Mouse (Mus musculus): ENCODE results near the gene Acad9. TPM values are rescaled to one million over a fixed set of nuclear protein-coding genes. Genes with fewer than 3 reads are reported as not detected.

The Acad9 gene
- polyA plus RNA-seq, 1 experiment from 2014 or later: 81.7 TPM

DNA sequence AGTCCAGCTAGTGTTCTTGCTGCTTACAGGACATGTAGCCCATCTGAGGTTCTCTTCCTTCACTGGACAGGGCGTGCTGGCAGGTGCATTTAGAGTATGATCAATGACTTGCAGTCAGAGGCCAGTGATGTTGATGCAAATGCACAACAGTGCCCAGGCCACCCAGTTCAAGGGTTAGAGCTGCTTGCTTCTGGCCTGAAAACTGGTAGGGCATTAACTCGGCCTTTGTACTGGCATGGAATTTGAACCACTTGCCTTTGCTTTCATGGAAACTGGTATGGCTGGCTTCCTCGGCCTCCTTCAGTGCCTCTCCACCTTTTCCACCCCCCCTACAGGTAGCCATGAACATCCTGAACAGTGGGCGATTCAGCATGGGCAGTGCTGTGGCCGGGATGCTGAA lies 14.1 kb downstream of the Acad9 start:
- Histone ChIP-seq H3K4me1 (ENCODE audit: control insufficient read depth, insufficient read depth, low read length) (no peaks in the 10 kb centered on the region), H3K9me3 (replicated peaks; ENCODE audit: control insufficient read depth, low read length) (no peaks in the 10 kb centered on the region), H3K27ac (ENCODE audit: low read depth, low read length) (no peak overlapping the region), H3K36me3 (ENCODE audit: control insufficient read depth, insufficient read depth, low read length) (peaks cover 52% of the 10 kb centered on the region), H3K9ac (ENCODE audit: low read depth, low read length) (no peak overlapping the region), H3K27me3 (ENCODE audit: control insufficient read depth, insufficient read depth, low read length) (no peaks in the 10 kb centered on the region), H3K4me3 (ENCODE audit: low read depth, low read length) (no peak overlapping the region), H3K4me2 (no peak overlapping the region)
- no peak for ATAC-seq (replicated peaks; ENCODE audit: insufficient number of reproducible peaks, low FRiP score, low TSS enrichment)
- WGBS (ENCODE audit: insufficient replicate concordance): 80% methylated on average over 5 of the region's 5 CpGs

DNA sequence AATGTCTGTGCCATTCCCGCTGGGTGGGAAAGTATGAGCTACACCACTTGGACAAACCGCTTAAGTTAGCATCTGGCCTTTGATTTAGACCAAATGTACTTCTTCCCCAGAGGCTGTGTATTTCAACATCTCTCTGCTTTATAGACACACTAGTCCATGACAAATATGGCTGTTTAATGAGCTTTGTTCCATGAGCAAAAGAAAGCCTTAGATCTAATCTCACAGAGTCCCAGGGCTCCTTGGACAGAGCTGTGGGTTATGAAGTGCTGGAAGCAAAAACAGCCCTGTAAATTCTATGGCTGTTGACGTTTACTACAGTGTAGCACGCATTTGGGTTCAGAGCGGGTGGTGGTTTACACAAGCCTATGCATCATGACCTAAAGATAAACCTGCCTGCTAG lies 15.0 kb downstream of the Acad9 start:
- WGBS (ENCODE audit: insufficient replicate concordance): 90% methylated on average over 5 of the region's 5 CpGs
- H3K27ac ChIP-seq (ENCODE audit: low read depth, low read length): no peak overlapping the region
- ATAC-seq (replicated peaks; ENCODE audit: insufficient number of reproducible peaks, low FRiP score, low TSS enrichment): no peak
- peaks cover 54% of the 10 kb centered on the region for H3K36me3 ChIP-seq (ENCODE audit: control insufficient read depth, insufficient read depth, low read length)
- no peak overlapping the region for H3K9ac ChIP-seq (ENCODE audit: low read depth, low read length)
- no peak overlapping the region for H3K4me2 ChIP-seq
- no peaks in the 10 kb centered on the region for H3K9me3 ChIP-seq (replicated peaks; ENCODE audit: control insufficient read depth, low read length)
- H3K27me3 ChIP-seq (ENCODE audit: control insufficient read depth, insufficient read depth, low read length): no peaks in the 10 kb centered on the region
- no peak overlapping the region for H3K4me3 ChIP-seq (ENCODE audit: low read depth, low read length)
- no peaks in the 10 kb centered on the region for H3K4me1 ChIP-seq (ENCODE audit: control insufficient read depth, insufficient read depth, low read length)

DNA sequence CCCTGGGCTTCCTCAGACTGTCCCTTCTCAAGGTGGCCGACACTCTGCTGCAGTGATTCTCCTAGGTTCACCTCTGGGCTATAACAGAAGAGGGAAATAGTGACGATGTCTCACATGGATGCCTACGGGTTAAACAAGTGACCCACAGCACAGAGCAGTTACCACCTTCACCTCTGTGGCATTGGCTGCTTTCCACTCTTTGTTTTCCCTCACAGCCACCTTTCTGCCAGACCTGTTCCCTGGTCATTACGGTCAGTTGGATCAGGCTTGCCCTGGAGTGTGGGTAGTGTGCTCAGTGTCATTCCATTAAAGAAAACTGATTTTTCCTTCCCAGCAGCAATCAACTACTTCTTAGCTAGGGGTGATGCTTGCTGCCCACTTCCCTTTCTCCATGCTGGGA lies 17.1 kb downstream of the Acad9 start:
- H3K9me3 ChIP-seq (replicated peaks; ENCODE audit: control insufficient read depth, low read length): no peaks in the 10 kb centered on the region
- no peaks in the 10 kb centered on the region for H3K27me3 ChIP-seq (ENCODE audit: control insufficient read depth, insufficient read depth, low read length)
- H3K4me2 ChIP-seq: no peak overlapping the region
- H3K9ac ChIP-seq (ENCODE audit: low read depth, low read length): no peak overlapping the region
- WGBS (ENCODE audit: insufficient replicate concordance): 87% methylated on average over 4 of the region's 4 CpGs
- ATAC-seq (replicated peaks; ENCODE audit: insufficient number of reproducible peaks, low FRiP score, low TSS enrichment): no peak
- no peaks in the 10 kb centered on the region for H3K4me1 ChIP-seq (ENCODE audit: control insufficient read depth, insufficient read depth, low read length)
- peaks cover 38% of the 10 kb centered on the region for H3K36me3 ChIP-seq (ENCODE audit: control insufficient read depth, insufficient read depth, low read length)
- H3K27ac ChIP-seq (ENCODE audit: low read depth, low read length): no peak overlapping the region
- no peak overlapping the region for H3K4me3 ChIP-seq (ENCODE audit: low read depth, low read length)

DNA sequence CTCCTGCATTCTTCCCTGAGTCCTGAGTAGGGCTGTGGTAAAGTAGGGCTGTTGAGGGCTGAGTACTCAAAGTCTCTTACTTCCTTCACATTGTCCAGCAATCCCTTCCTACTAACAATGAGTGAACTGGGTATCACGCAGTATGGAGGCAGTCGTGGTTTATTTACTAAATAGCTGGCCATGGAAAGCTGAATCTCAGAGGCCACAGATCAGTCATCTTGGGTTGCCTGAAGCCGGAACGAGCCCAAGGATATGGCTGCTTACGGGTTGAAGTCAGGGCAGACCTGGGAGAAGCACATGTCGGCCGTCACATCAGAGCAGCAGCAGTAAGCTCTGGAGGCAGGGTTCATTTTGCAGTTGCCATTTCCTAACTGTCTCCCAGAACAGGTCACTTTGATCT lies 17.6 kb downstream of the Acad9 start:
- Histone ChIP-seq H3K9ac (ENCODE audit: low read depth, low read length) (no peak overlapping the region), H3K36me3 (ENCODE audit: control insufficient read depth, insufficient read depth, low read length) (peaks cover 39% of the 10 kb centered on the region)
- WGBS (ENCODE audit: insufficient replicate concordance): 93% methylated on average over 7 of the region's 7 CpGs

DNA sequence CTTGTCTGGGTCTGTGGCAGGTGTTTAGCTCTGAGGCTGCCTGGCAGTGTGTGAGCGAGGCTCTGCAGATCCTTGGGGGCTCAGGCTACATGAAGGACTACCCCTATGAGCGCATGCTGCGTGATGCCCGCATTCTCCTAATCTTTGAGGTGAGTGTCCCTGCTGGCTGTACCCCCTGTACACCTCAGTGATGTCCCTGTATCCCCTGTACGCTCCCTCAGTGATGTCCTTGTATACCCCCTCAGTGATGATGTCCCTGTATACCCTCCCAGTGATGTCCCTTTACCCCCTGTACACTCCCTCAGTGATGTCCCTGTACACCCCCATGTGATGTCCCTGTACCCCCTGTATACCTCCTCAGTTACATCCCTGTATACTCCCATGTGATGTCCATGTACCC lies 19.6 kb downstream of the Acad9 start:
- Histone ChIP-seq H3K36me3 (ENCODE audit: control insufficient read depth, insufficient read depth, low read length) (peaks cover 38% of the 10 kb centered on the region), H3K4me3 (ENCODE audit: low read depth, low read length) (no peak overlapping the region), H3K9ac (ENCODE audit: low read depth, low read length) (no peak overlapping the region), H3K4me2 (no peak overlapping the region), H3K9me3 (replicated peaks; ENCODE audit: control insufficient read depth, low read length) (no peaks in the 10 kb centered on the region), H3K4me1 (ENCODE audit: control insufficient read depth, insufficient read depth, low read length) (no peaks in the 10 kb centered on the region), H3K27me3 (ENCODE audit: control insufficient read depth, insufficient read depth, low read length) (no peaks in the 10 kb centered on the region), H3K27ac (ENCODE audit: low read depth, low read length) (no peak overlapping the region)
- ATAC-seq (replicated peaks; ENCODE audit: insufficient number of reproducible peaks, low FRiP score, low TSS enrichment): no peak
- WGBS (ENCODE audit: insufficient replicate concordance): 92% methylated on average over 5 of the region's 5 CpGs

More for the DNA sequence above, 17.6 kb downstream of the Acad9 start:
- H3K4me1 ChIP-seq (ENCODE audit: control insufficient read depth, insufficient read depth, low read length): no peaks in the 10 kb centered on the region
- no peaks in the 10 kb centered on the region for H3K9me3 ChIP-seq (replicated peaks; ENCODE audit: control insufficient read depth, low read length)
- no peak overlapping the region for H3K27ac ChIP-seq (ENCODE audit: low read depth, low read length)
- no peak for ATAC-seq (replicated peaks; ENCODE audit: insufficient number of reproducible peaks, low FRiP score, low TSS enrichment)
- no peak overlapping the region for H3K4me2 ChIP-seq
- H3K4me3 ChIP-seq (ENCODE audit: low read depth, low read length): no peak overlapping the region
- H3K27me3 ChIP-seq (ENCODE audit: control insufficient read depth, insufficient read depth, low read length): no peaks in the 10 kb centered on the region

DNA sequence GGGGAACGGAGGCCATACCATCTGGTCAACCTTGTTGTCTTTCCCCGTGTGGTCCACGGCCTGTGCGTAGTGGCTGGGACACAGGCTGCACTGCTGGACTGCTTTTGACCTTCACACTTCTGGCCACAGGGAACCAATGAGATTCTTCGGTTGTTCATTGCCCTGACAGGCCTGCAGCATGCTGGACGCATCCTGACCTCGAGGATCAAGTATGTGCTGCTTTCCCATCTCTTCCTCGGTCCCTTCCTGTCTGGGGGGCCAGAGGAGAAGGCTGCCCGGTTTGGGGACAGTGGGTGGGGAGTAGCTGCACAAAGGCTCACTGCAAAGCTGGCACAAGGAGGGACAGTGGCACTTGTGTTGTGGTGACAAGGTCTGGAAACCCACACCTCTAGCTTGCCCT lies 21.8 kb downstream of the Acad9 start:
- no peak overlapping the region for H3K4me2 ChIP-seq
- no peak overlapping the region for H3K4me3 ChIP-seq (ENCODE audit: low read depth, low read length)
- no peaks in the 10 kb centered on the region for H3K4me1 ChIP-seq (ENCODE audit: control insufficient read depth, insufficient read depth, low read length)
- no peak overlapping the region for H3K9ac ChIP-seq (ENCODE audit: low read depth, low read length)
- no peak for ATAC-seq (replicated peaks; ENCODE audit: insufficient number of reproducible peaks, low FRiP score, low TSS enrichment)
- peaks cover 31% of the 10 kb centered on the region for H3K36me3 ChIP-seq (ENCODE audit: control insufficient read depth, insufficient read depth, low read length)
- no peaks in the 10 kb centered on the region for H3K9me3 ChIP-seq (replicated peaks; ENCODE audit: control insufficient read depth, low read length)
- H3K27me3 ChIP-seq (ENCODE audit: control insufficient read depth, insufficient read depth, low read length): no peaks in the 10 kb centered on the region
- H3K27ac ChIP-seq (ENCODE audit: low read depth, low read length): no peak overlapping the region
- WGBS (ENCODE audit: insufficient replicate concordance): 85% methylated on average over 9 of the region's 9 CpGs

DNA sequence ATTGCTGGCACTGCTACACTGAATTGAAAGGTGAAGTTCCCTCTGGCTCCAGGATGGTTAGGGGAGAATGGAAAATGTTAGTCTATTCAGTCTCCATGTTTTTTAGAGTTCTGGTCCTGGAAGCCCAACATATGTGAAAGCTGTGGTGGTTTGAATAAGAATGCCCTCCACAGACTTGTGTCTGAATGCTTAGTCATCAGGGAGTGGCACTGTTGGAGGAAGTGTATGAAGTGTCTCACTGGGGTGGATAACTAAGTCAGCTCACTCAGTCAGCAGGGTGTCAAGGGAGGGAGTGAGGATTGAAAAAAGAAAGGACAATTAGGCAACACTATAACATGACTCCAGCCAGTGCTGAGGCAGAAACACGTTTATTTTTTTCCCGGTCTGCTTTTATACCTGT lies 29.6 kb downstream of the Acad9 start:
- H3K4me2 ChIP-seq: no peak overlapping the region
- H3K27me3 ChIP-seq (ENCODE audit: control insufficient read depth, insufficient read depth, low read length): no peaks in the 10 kb centered on the region
- peaks cover 3% of the 10 kb centered on the region; the same call in 1 of the 2 replicates for H3K36me3 ChIP-seq (ENCODE audit: control insufficient read depth, insufficient read depth, low read length)
- H3K4me3 ChIP-seq (ENCODE audit: low read depth, low read length): no peak overlapping the region
- no peak overlapping the region for H3K27ac ChIP-seq (ENCODE audit: low read depth, low read length)
- ATAC-seq (replicated peaks; ENCODE audit: insufficient number of reproducible peaks, low FRiP score, low TSS enrichment): no peak
- no peaks in the 10 kb centered on the region for H3K9me3 ChIP-seq (replicated peaks; ENCODE audit: control insufficient read depth, low read length)
- H3K4me1 ChIP-seq (ENCODE audit: control insufficient read depth, insufficient read depth, low read length): no peaks in the 10 kb centered on the region
- WGBS (ENCODE audit: insufficient replicate concordance): 80% methylated on average over 2 of the region's 2 CpGs
- H3K9ac ChIP-seq (ENCODE audit: low read depth, low read length): no peak overlapping the region

DNA sequence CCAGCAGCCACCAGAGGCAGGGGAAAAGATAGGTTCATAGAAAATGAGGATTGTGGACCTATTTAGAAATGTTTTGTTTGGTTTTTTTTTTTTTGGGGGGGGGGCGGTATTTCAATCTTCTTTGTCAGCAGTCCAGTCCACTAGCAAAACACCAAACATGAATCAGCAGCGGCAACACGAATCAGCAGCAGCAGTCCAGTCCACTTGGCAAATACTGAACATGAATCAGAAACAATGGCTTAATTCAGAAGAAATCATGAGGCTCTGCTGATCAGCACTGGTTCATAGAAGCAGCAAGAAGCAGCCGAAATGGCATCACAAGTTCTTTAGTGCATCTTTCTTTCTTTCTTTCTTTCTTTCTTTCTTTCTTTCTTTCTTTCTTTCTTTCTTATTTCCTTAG lies 50.3 kb downstream of the Acad9 start:
- no peaks in the 10 kb centered on the region for H3K36me3 ChIP-seq (ENCODE audit: control insufficient read depth, insufficient read depth, low read length)
- H3K9me3 ChIP-seq (replicated peaks; ENCODE audit: control insufficient read depth, low read length): no peaks in the 10 kb centered on the region
- H3K4me3 ChIP-seq (ENCODE audit: low read depth, low read length): no peak overlapping the region
- no peak overlapping the region for H3K9ac ChIP-seq (ENCODE audit: low read depth, low read length)
- ATAC-seq (replicated peaks; ENCODE audit: insufficient number of reproducible peaks, low FRiP score, low TSS enrichment): no peak
- no peaks in the 10 kb centered on the region for H3K4me1 ChIP-seq (ENCODE audit: control insufficient read depth, insufficient read depth, low read length)
- no peaks in the 10 kb centered on the region for H3K27me3 ChIP-seq (ENCODE audit: control insufficient read depth, insufficient read depth, low read length)
- no peak overlapping the region for H3K27ac ChIP-seq (ENCODE audit: low read depth, low read length)
- H3K4me2 ChIP-seq: no peak overlapping the region
- 77% methylated on average over 4 of the region's 4 CpGs for WGBS (ENCODE audit: insufficient replicate concordance)

DNA sequence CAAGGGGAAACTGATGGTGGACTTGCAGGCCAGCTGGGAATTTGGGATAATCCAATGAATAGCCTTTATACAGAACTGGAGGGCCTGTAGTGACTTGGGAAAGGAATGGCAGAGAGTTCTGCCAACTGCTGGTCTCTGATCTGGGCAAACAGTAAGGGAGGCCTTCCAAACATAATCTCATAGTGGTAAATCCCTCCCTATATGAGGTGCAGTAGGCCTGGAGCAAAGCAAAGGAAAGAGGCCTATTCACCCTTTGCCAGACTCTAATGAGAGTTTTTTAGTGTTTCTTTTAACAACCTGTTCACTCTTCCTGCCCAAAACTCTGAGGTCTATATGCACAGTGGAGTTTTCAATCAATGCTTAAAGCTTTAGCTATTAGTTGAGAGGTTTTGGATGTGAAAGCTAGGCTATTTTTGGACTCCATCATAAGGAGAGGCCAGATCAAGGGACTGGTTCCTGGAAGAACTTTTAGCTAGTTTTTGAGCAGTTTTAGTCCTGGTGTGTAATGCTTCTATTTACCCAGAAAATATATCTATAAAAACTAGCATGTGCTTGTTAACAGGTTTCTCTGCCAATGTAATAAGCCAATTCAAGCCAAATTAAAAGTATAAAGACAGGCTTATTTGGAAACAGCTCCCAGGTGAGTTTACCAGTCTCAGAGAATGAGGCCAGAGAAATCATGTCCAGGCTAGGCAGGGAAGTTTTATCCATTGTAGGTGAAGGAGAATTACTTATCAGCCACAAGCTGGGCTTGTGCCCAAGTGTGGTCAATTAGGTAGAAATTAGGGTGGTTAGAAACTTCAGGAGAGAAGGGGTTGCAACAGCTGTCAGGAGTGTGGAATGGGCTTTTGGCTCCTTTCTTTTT lies 54.1 kb downstream of the Acad9 start:
- no peak overlapping the region for H3K27ac ChIP-seq (ENCODE audit: low read depth, low read length)
- no peak for ATAC-seq (replicated peaks; ENCODE audit: insufficient number of reproducible peaks, low FRiP score, low TSS enrichment)
- H3K4me3 ChIP-seq (ENCODE audit: low read depth, low read length): no peak overlapping the region
- H3K9ac ChIP-seq (ENCODE audit: low read depth, low read length): no peak overlapping the region
- H3K27me3 ChIP-seq (ENCODE audit: control insufficient read depth, insufficient read depth, low read length): no peaks in the 10 kb centered on the region
- H3K9me3 ChIP-seq (replicated peaks; ENCODE audit: control insufficient read depth, low read length): peaks cover 4% of the 10 kb centered on the region
- H3K36me3 ChIP-seq (ENCODE audit: control insufficient read depth, insufficient read depth, low read length): no peaks in the 10 kb centered on the region
- no peaks in the 10 kb centered on the region for H3K4me1 ChIP-seq (ENCODE audit: control insufficient read depth, insufficient read depth, low read length)
- H3K4me2 ChIP-seq: no peak overlapping the region

All from heart, embryonic 11.5 days (tissue).